Mouse (Mus musculus): ENCODE data around the gene Scarb1. TPM values are rescaled to one million over a fixed set of nuclear protein-coding genes. Genes with fewer than 3 reads are reported as not detected.

Gene Scarb1
- polyA plus RNA-seq (2017; shearing (Covaris generic)), result 10 to 100 TPM; 14.2 to 22.9 TPM

DNA sequence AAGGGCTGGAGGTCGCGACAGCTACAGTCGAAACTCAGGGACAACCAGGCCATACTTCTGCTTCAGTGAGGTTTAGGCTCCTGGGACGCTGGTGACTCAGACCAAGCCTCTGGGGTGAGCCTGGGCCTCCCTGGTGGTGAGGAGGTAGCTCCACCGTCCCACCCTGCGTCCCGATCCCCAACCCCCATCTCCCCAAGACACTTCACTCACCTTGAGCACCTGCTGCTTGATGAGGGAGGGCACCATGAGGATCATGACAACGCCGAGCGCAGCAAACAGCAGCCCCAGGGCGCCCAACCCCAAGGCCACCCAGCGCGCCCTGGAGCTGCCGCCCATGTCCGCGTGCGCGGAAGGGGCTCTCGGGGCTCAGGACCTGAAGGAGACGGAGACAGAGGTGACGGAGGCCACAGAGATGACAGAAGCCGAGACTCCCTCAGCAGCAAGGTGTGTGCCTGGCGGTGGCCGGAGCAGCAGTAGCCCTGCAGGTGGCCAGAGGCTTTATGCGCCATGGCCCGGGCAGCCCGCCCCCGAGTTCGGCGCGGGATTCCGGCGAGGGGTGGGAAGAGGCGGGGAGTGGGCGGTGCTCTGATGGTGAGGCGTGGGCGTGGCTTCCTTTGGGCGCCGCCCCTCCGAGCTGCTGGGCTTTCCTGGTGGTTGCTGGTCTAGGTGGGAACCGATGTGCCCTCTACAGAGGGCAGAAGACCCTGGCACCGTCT, at the start of gene Scarb1:
Scarb1 (minus strand) TSS at position 548 of the 716 bp plus-strand sequence.

DNA sequence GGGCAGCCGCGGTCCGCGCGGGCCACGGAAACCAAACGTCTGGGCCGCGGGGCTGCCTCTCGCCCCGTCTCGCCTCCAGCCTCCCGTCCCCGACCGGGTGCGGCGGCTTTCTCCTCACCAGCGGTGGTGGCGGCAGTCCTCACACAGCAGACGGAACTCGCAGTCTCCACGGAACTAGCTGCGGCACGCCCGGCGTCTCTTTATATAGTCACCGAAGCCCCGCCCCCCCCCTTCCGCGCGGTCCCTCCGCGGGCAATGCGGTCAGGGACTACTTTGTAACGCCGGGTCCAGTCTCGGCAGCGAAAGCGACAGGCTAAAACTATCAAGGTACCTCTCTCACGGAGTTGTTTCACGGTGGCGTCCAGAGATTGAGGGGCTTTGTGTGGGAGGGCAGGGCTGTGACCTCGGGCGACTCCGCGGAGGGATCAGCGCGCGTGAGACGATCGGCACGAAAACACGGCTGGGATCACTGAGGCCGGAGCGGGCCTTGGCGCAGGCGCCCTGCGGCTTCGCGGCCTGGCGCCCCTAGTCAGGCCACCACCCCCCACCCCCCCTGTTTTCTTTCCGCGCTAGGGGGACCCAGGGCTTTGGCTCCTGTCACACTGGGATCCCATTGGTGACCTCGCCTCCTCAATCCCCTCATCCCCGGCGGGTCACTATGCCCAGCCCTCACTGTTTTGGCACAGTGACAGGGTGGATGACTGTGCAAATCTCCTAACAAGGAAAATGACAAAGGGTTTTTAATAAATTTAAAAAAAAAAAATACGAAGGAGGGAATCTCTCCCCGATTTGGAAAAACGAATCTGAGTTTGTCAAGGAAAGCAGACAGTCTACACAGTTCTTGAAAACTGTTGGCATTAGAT, 48.9 kb upstream of the Scarb1 start, which contains the start of gene Ubc:
Ubc (minus strand) TSS at position 624 of the 863 bp plus-strand sequence.

DNA sequence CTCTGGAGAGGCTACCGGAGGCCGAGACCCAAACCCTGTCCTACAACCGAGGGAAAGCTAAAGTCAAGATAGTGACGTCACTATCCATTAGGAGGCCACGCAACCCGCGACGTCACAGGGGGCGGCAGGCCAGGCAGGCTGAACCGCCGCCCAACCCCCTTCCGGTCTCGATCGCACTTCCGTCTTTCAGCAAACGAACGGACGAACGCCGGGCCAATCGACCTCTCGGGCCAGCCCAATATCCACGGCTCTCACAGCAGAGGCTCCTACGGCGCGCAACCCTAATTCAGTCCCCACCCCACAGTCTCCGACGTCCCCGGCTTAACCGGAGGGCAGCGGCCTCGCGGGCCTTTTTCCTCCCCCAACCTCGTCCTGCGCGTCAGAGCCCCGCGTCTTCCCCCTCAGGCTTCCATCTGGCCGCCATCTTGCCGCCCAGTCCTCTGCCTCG, 48.3 kb upstream of the Scarb1 start, which contains the start of gene Gm10382:
Gm10382 (plus strand) TSS at position 192 of the 448 bp plus-strand sequence.

Other genes starting within 250 kb of the Scarb1 start
- gene Ncor2, start 161.9 kb downstream of the Scarb1 start, polyA plus RNA-seq (2017; shearing (Covaris generic)), result 10 to 100 TPM; 15.5 to 16.3 TPM
- 10 to 100 TPM; 13.0 to 28.2 TPM for gene Gm10382, start 48.2 kb upstream of the Scarb1 start, polyA plus RNA-seq (2017; shearing (Covaris generic))
- 1,000 to 10,000 TPM; 1,213 to 1,705 TPM for gene Ubc, start 49.1 kb upstream of the Scarb1 start, polyA plus RNA-seq (2017; shearing (Covaris generic))
- gene Dhx37, start 93.0 kb upstream of the Scarb1 start, polyA plus RNA-seq (2017; shearing (Covaris generic)), result 10 to 100 TPM; 17.3 to 20.0 TPM
- gene Bri3bp, start 100.5 kb upstream of the Scarb1 start, polyA plus RNA-seq (2017; shearing (Covaris generic)), result 10 to 100 TPM; 26.7 to 31.5 TPM
- gene Aacs, start 134.7 kb upstream of the Scarb1 start, polyA plus RNA-seq (2017; shearing (Covaris generic)), result 10 to 100 TPM; 35.1 to 55.7 TPM
- under 1 TPM; 0.23 to 0.86 TPM for gene Tmem132b, start 190.7 kb upstream of the Scarb1 start, polyA plus RNA-seq (2017; shearing (Covaris generic))